Mouse (Mus musculus) midbrain, embryonic 11.5 days (tissue): ENCODE measurements at regions not wholly inside any gene's neighbourhood (a gene's known extent, or its start where the extent isn't known, plus 50 kb on each side); places are given as distances from the start of the nearest gene placed in this dataset.
A peak's percentile ranks its signal among the peaks of the same experiment; 100 is the strongest.

ENCODE experiments used
- ATAC-seq: fragments of 200-750 bp; cut with Nextera tagmentation; 2 replicates; pipeline ENCODE4 v1.8.0; 2017; ENCODE audit warnings: moderate TSS enrichment, moderate library complexity; ENCODE audit not compliant: low FRiP score
- DNase-seq: peaks from one replicate; pipeline ENCODE4 v3.0.0; 2015; ENCODE audit warnings: low spot score; ENCODE audit errors: missing footprints
- H3K27ac ChIP-seq: fragments of 300-500 bp; sonication (generic); 2 replicates; pipeline ENCODE4 v1.5.1; 2014; ENCODE audit warnings: low read depth, low read length
- H3K27me3 ChIP-seq: fragments of 300-500 bp; sonication (generic); 2 replicates; pipeline ENCODE4 v1.6.1; 2014; ENCODE audit warnings: mild to moderate bottlenecking, low read length, moderate library complexity, mixed read lengths; ENCODE audit not compliant: control insufficient read depth, insufficient read depth
- H3K36me3 ChIP-seq: fragments of 300-500 bp; sonication (generic); 2 replicates; pipeline ENCODE4 v1.6.1; 2014; ENCODE audit warnings: mild to moderate bottlenecking, low read length, moderate library complexity, mixed read lengths; ENCODE audit not compliant: control insufficient read depth, insufficient read depth
- H3K4me1 ChIP-seq: fragments of 300-500 bp; sonication (generic); 2 replicates; pipeline ENCODE4 v1.6.1; 2014; ENCODE audit warnings: low read length; ENCODE audit not compliant: control insufficient read depth, insufficient read depth
- H3K4me2 ChIP-seq: fragments of 300-500 bp; sonication (generic); 2 replicates; pipeline ENCODE4 v1.6.1; 2014; ENCODE audit warnings: mild to moderate bottlenecking, moderate library complexity
- H3K4me3 ChIP-seq: fragments of 300-500 bp; sonication (generic); 2 replicates; pipeline ENCODE4 v1.5.1; 2014; ENCODE audit warnings: low read depth, low read length
- H3K9ac ChIP-seq: fragments of 300-500 bp; sonication (generic); 2 replicates; pipeline ENCODE4 v1.6.1; 2014; ENCODE audit warnings: low read length
- H3K9me3 ChIP-seq: fragments of 300-500 bp; sonication (generic); 2 replicates; pipeline ENCODE4 v1.6.1; 2016; ENCODE audit warnings: low read length; ENCODE audit not compliant: control insufficient read depth
- WGBS: fragments of 180-500 bp; shearing (Covaris S2); extraction: QIAGEN DNeasy Blood & Tissue Kit; methylation state at CpG from one replicate; pipeline ENCODE4 v1.1.7; 2014; 5-methylcytosine and 5-hydroxymethylcytosine counted together

- Histone ChIP-seq H3K27ac (no peak overlapping the region), H3K9me3 (no peaks in the 10 kb centered on the region), H3K4me1 (no peaks in the 10 kb centered on the region), H3K27me3 (no peaks in the 10 kb centered on the region), H3K4me2 (no peak overlapping the region), H3K4me3 (no peak overlapping the region), H3K9ac (no peak overlapping the region), H3K36me3 (no peaks in the 10 kb centered on the region)
- 87% methylated on average over 19 of the region's 20 CpGs for WGBS
- ATAC-seq (no peak), DNase-seq (no peak)
Observed at GRCm38 (mm10) chr5:64513155-64513945, 289.8 kb upstream of the Klf3 start.

- H3K4me2 ChIP-seq = no peak overlapping the region
- H3K4me1 ChIP-seq = no peaks in the 10 kb centered on the region
- H3K9me3 ChIP-seq = no peaks in the 10 kb centered on the region
- H3K36me3 ChIP-seq = no peaks in the 10 kb centered on the region
- H3K4me3 ChIP-seq = no peak overlapping the region
- ATAC-seq (no peak), DNase-seq (no peak)
- 93% methylated on average over 13 of the region's 13 CpGs for WGBS
- no peaks in the 10 kb centered on the region for H3K27me3 ChIP-seq
- H3K27ac ChIP-seq = no peak overlapping the region
- no peak overlapping the region for H3K9ac ChIP-seq
Observed at GRCm38 (mm10) chr5:64516115-64516665, 287.0 kb upstream of the Klf3 start.

- H3K4me3 ChIP-seq = no peak overlapping the region
- ATAC-seq (no peak), DNase-seq (no peak)
- H3K9ac ChIP-seq = no peak overlapping the region
- H3K9me3 ChIP-seq = no peaks in the 10 kb centered on the region
- H3K27me3 ChIP-seq = no peaks in the 10 kb centered on the region
- no peak overlapping the region for H3K27ac ChIP-seq
- H3K4me1 ChIP-seq = no peaks in the 10 kb centered on the region
- no peak overlapping the region for H3K4me2 ChIP-seq
- 87% methylated on average over 4 of the region's 4 CpGs for WGBS
- no peaks in the 10 kb centered on the region for H3K36me3 ChIP-seq
Observed at GRCm38 (mm10) chr5:64517241-64517640, 285.9 kb upstream of the Klf3 start.

GRCm38 (mm10) chr5:64517835-64518234 is 285.4 kb upstream of the Klf3 start:
- Histone ChIP-seq H3K27ac (no peak overlapping the region), H3K4me3 (no peak overlapping the region), H3K27me3 (no peaks in the 10 kb centered on the region), H3K4me1 (no peaks in the 10 kb centered on the region), H3K9me3 (no peaks in the 10 kb centered on the region), H3K9ac (no peak overlapping the region), H3K4me2 (no peak overlapping the region), H3K36me3 (no peaks in the 10 kb centered on the region)
- no peak for DNase-seq
- peak; percentile 27 for ATAC-seq
- WGBS = 65% methylated on average over 3 of the region's 3 CpGs

- 90% methylated on average over 7 of the region's 7 CpGs for WGBS
- no peaks in the 10 kb centered on the region for H3K4me1 ChIP-seq
- DNase-seq = no peak
- no peak overlapping the region for H3K9ac ChIP-seq
- no peak overlapping the region for H3K4me2 ChIP-seq
- no peak for ATAC-seq
- no peak overlapping the region for H3K4me3 ChIP-seq
- H3K9me3 ChIP-seq = no peaks in the 10 kb centered on the region
- H3K27ac ChIP-seq = no peak overlapping the region
- no peaks in the 10 kb centered on the region for H3K27me3 ChIP-seq
- H3K36me3 ChIP-seq = no peaks in the 10 kb centered on the region
Observed at GRCm38 (mm10) chr5:64519036-64519435, 284.2 kb upstream of the Klf3 start.

GRCm38 (mm10) chr5:64519731-64520130 is 283.5 kb upstream of the Klf3 start:
- DNase-seq (no peak), ATAC-seq (no peak)
- Histone ChIP-seq H3K9ac (no peak overlapping the region), H3K4me2 (no peak overlapping the region), H3K36me3 (no peaks in the 10 kb centered on the region), H3K27me3 (no peaks in the 10 kb centered on the region), H3K4me1 (no peaks in the 10 kb centered on the region), H3K27ac (no peak overlapping the region), H3K4me3 (no peak overlapping the region), H3K9me3 (no peaks in the 10 kb centered on the region)
- 88% methylated on average over 12 of the region's 12 CpGs for WGBS

GRCm38 (mm10) chr5:64521401-64521800 is 281.8 kb upstream of the Klf3 start:
- Histone ChIP-seq H3K36me3 (no peaks in the 10 kb centered on the region), H3K4me2 (no peak overlapping the region), H3K9me3 (no peaks in the 10 kb centered on the region), H3K4me1 (no peaks in the 10 kb centered on the region), H3K9ac (no peak overlapping the region), H3K4me3 (no peak overlapping the region), H3K27ac (no peak overlapping the region), H3K27me3 (no peaks in the 10 kb centered on the region)
- DNase-seq (no peak), ATAC-seq (no peak)
- WGBS = 78% methylated on average over 6 of the region's 6 CpGs

- Histone ChIP-seq H3K27ac (no peak overlapping the region), H3K4me2 (no peak overlapping the region), H3K9ac (no peak overlapping the region), H3K4me3 (no peak overlapping the region), H3K36me3 (no peaks in the 10 kb centered on the region), H3K4me1 (no peaks in the 10 kb centered on the region), H3K27me3 (no peaks in the 10 kb centered on the region), H3K9me3 (no peaks in the 10 kb centered on the region)
- ATAC-seq = no peak
- no peak for DNase-seq
- WGBS = 51% methylated on average over 5 of the region's 5 CpGs
Observed at GRCm38 (mm10) chr5:64521969-64522368, 281.2 kb upstream of the Klf3 start.

GRCm38 (mm10) chr5:64526521-64526920 is 276.7 kb upstream of the Klf3 start:
- 84% methylated on average over 3 of the region's 3 CpGs for WGBS

More at GRCm38 (mm10) chr5:64526521-64526920, 276.7 kb upstream of the Klf3 start:
- no peak for ATAC-seq
- no peak overlapping the region for H3K9ac ChIP-seq
- H3K4me2 ChIP-seq = no peak overlapping the region
- no peak overlapping the region for H3K27ac ChIP-seq
- H3K4me1 ChIP-seq = no peaks in the 10 kb centered on the region
- no peak for DNase-seq
- H3K36me3 ChIP-seq = no peaks in the 10 kb centered on the region
- no peaks in the 10 kb centered on the region for H3K9me3 ChIP-seq
- H3K4me3 ChIP-seq = no peak overlapping the region
- no peaks in the 10 kb centered on the region for H3K27me3 ChIP-seq
